Mouse (Mus musculus) frontal cortex, postnatal 10 days (tissue): ENCODE data around the gene Aloxe3.

Experiments used
- DNase-seq, 2 experiments: peaks; one replicate each; pipeline ENCODE4 v3.0.0; 2022; ENCODE audit warnings: low spot score in 2 of 2, mixed read lengths in 1 of 2

Gene Aloxe3

GRCm38 (mm10) chr11:69174722-69175121 is 49.0 kb downstream of the Aloxe3 start:
- DNase-seq = no peak

- DNase-seq = no peak
Observed at GRCm38 (mm10) chr11:69178525-69178924, 52.8 kb downstream of the Aloxe3 start.

GRCm38 (mm10) chr11:69179512-69179911 is 53.8 kb downstream of the Aloxe3 start:
- DNase-seq = no peak

GRCm38 (mm10) chr11:69180120-69180519 is 54.4 kb downstream of the Aloxe3 start:
- no peak for DNase-seq

GRCm38 (mm10) chr11:69185031-69185430 is 59.3 kb downstream of the Aloxe3 start:
- DNase-seq = no peak

- DNase-seq = no peak
Observed at GRCm38 (mm10) chr11:69185936-69186335, 60.2 kb downstream of the Aloxe3 start.

GRCm38 (mm10) chr11:69192840-69193239 is 67.1 kb downstream of the Aloxe3 start:
- DNase-seq = peak in 1 of 2 experiments; percentile 28

GRCm38 (mm10) chr11:69196766-69197165 is 71.1 kb downstream of the Aloxe3 start:
- DNase-seq = no peak

- DNase-seq = no peak
Observed at GRCm38 (mm10) chr11:69197194-69197593, 71.5 kb downstream of the Aloxe3 start.

GRCm38 (mm10) chr11:69197743-69198142 is 72.0 kb downstream of the Aloxe3 start, which contains the start of gene Alox8:
Gene Alox8 (minus strand): TSS chr11:69197843.
- no peak for DNase-seq
